Mouse (Mus musculus) CH12.LX (cell line): ENCODE data around the gene Ddt. TPM values are rescaled to one million over a fixed set of nuclear protein-coding genes. Genes with fewer than 3 reads are reported as not detected.
A peak's percentile ranks its signal among the peaks of the same experiment; 100 is the strongest.

Experiments
- DNase-seq: peaks from one replicate; pipeline ENCODE4 v3.0.0-alpha.2; 2013; ENCODE audit errors: extremely low read depth
- H3K27ac ChIP-seq: 2 replicates; pipeline ENCODE4 v1.5.1; 2012; ENCODE audit warnings: low read depth, mild to moderate bottlenecking, control low read depth, moderate library complexity; ENCODE audit not compliant: insufficient read depth
- H3K27me3 ChIP-seq: replicated peaks from 2 replicates; pipeline ENCODE3; 2012; ENCODE audit warnings: inconsistent platforms
- H3K36me3 ChIP-seq, 2 experiments: replicated peaks in 1 of 2; 2 replicates each; pipeline versions ENCODE3 to v1.6.1; 2012; ENCODE audit warnings: inconsistent platforms in 1 of 2, low read length in 1 of 2, mild to moderate bottlenecking in 1 of 2, mixed read lengths in 1 of 2, moderate library complexity in 1 of 2; ENCODE audit not compliant: control insufficient read depth in 1 of 2, insufficient read depth in 1 of 2
- H3K4me1 ChIP-seq, 2 experiments: 2 replicates each; pipeline ENCODE4 v1.6.1; 2012; ENCODE audit warnings: inconsistent platforms in 1 of 2, moderate library complexity in 1 of 2; ENCODE audit not compliant: insufficient read depth in 2 of 2, control insufficient read depth in 1 of 2
- H3K4me2 ChIP-seq: 2 replicates; pipeline ENCODE4 v1.6.1; 2012; ENCODE audit warnings: low read depth, mild to moderate bottlenecking, control low read depth; ENCODE audit not compliant: poor library complexity, insufficient read depth, severe bottlenecking
- H3K4me3 ChIP-seq, 3 experiments: fragments of 150-350 bp in 1 of 3; sonication (generic) in 1 of 3; replicated peaks in 1 of 3; 2 replicates each; pipeline versions ENCODE3 to v1.5.1; 2011 to 2012; ENCODE audit warnings: low read depth in 2 of 3, low read length in 2 of 3, mild to moderate bottlenecking in 2 of 3, moderate library complexity in 2 of 3, control low read depth in 1 of 3, improper control_type of control experiment in 1 of 3, inconsistent platforms in 1 of 3, mixed read lengths in 1 of 3; ENCODE audit not compliant: poor library complexity in 1 of 3
- H3K79me2 ChIP-seq: replicated peaks from 2 replicates; pipeline ENCODE4 v1.6.1; 2012; ENCODE audit warnings: mild to moderate bottlenecking, moderate library complexity; ENCODE audit not compliant: control insufficient read depth, poor library complexity, insufficient read depth, severe bottlenecking; ENCODE audit errors: extremely low read depth
- H3K9ac ChIP-seq: 2 replicates; pipeline ENCODE4 v1.6.1; 2012; ENCODE audit warnings: low read depth, mild to moderate bottlenecking, control low read depth, moderate library complexity; ENCODE audit not compliant: insufficient read depth
- H3K9me3 ChIP-seq: replicated peaks from 2 replicates; pipeline ENCODE3; 2012; ENCODE audit warnings: low read length, inconsistent platforms, mixed read lengths
- BHLHE40 ChIP-seq: IDR thresholded peaks from 2 replicates; pipeline ENCODE4 v1.6.1; 2011; ENCODE audit warnings: mild to moderate bottlenecking, low read depth, low read length, improper control_type of control experiment
- CHD1 ChIP-seq: IDR thresholded peaks from 2 replicates; pipeline ENCODE4 v1.6.1; 2012; ENCODE audit warnings: low read depth, low read length, improper control_type of control experiment, inconsistent platforms
- CTCF ChIP-seq, 2 experiments: IDR thresholded peaks in 1 of 2; conservative IDR thresholded peaks in 1 of 2; 2 replicates each; pipeline ENCODE4 v1.5.1; 2011 to 2012; ENCODE audit warnings: low read depth in 2 of 2, low read length in 2 of 2, improper control_type of control experiment in 1 of 2, inconsistent platforms in 1 of 2, mild to moderate bottlenecking in 1 of 2, moderate library complexity in 1 of 2
- EP300 ChIP-seq: IDR thresholded peaks from 2 replicates; pipeline ENCODE4 v1.6.1; 2011; ENCODE audit warnings: low read length, improper control_type of control experiment
- HCFC1 ChIP-seq: IDR thresholded peaks from 2 replicates; pipeline ENCODE4 v1.6.1; 2012; ENCODE audit warnings: low read depth, mild to moderate bottlenecking, inconsistent platforms, low read length, improper control_type of control experiment
- JUND ChIP-seq: conservative IDR thresholded peaks from 2 replicates; pipeline ENCODE4 v1.6.1; 2011; ENCODE audit warnings: low read depth, low read length, improper control_type of control experiment
- MAX ChIP-seq: IDR thresholded peaks from 2 replicates; pipeline ENCODE4 v1.6.1; 2011; ENCODE audit warnings: low read length, improper control_type of control experiment
- MAZ ChIP-seq: IDR thresholded peaks from 2 replicates; pipeline ENCODE4 v1.6.1; 2012; ENCODE audit warnings: low read depth, mild to moderate bottlenecking, inconsistent platforms, low read length, improper control_type of control experiment, moderate library complexity
- MEF2A ChIP-seq: IDR thresholded peaks from 2 replicates; pipeline ENCODE4 v1.6.1; 2014; ENCODE audit warnings: low read depth, mild to moderate bottlenecking, inconsistent platforms, low read length, improper control_type of control experiment, borderline replicate concordance
- NRF1 ChIP-seq: IDR thresholded peaks from 2 replicates; pipeline ENCODE4 v1.6.1; 2014; ENCODE audit warnings: low read depth, mild to moderate bottlenecking, inconsistent platforms, low read length, improper control_type of control experiment, moderate library complexity
- POLR2A ChIP-seq: IDR thresholded peaks from 2 replicates; pipeline ENCODE4 v1.6.1; 2011; ENCODE audit warnings: low read depth, mild to moderate bottlenecking, improper control_type of control experiment, low read length
- RCOR1 ChIP-seq: conservative IDR thresholded peaks from 2 replicates; pipeline ENCODE4 v1.6.1; 2012; ENCODE audit warnings: low read depth, mild to moderate bottlenecking, inconsistent platforms, low read length, improper control_type of control experiment
- SIN3A ChIP-seq: IDR thresholded peaks from 2 replicates; pipeline ENCODE4 v1.6.1; 2012; ENCODE audit warnings: low read length, improper control_type of control experiment, inconsistent platforms
- SMC3 ChIP-seq: IDR thresholded peaks from 2 replicates; pipeline ENCODE4 v1.6.1; 2011; ENCODE audit warnings: low read depth, low read length, improper control_type of control experiment
- TBP ChIP-seq: conservative IDR thresholded peaks from 2 replicates; pipeline ENCODE4 v1.6.1; 2011; ENCODE audit warnings: low read depth, low read length, improper control_type of control experiment
- USF2 ChIP-seq: conservative IDR thresholded peaks from 2 replicates; pipeline ENCODE4 v1.6.1; 2011; ENCODE audit warnings: low read depth, low read length, improper control_type of control experiment
- ZC3H11A ChIP-seq: IDR thresholded peaks from 2 replicates; pipeline ENCODE4 v1.6.1; 2012; ENCODE audit warnings: low read depth, mild to moderate bottlenecking, inconsistent platforms, low read length, improper control_type of control experiment
- ZMIZ1 ChIP-seq: IDR thresholded peaks from 2 replicates; pipeline ENCODE4 v1.6.1; 2012; ENCODE audit warnings: low read depth, mild to moderate bottlenecking, inconsistent platforms, low read length, improper control_type of control experiment
- dilution Hi-C: fragments of 300-500 bp; cut with MboI; formaldehyde crosslinking; loops from 2 replicates; pipeline ENCODE4 v1.14.3; 2020; ENCODE audit warnings: low sequenced_read_pairs; ENCODE audit not compliant: extremely low pct_unique_long_range_greater_than_20kb, extremely low pct_ligation_motif_present
- in situ Hi-C: fragments of 300-500 bp; cut with MboI; formaldehyde crosslinking; loops from 3 replicates; pipeline ENCODE4 v1.14.3; 2019; ENCODE audit warnings: low sequenced_read_pairs, low pct_ligation_motif_present, low pct_unique_long_range_greater_than_20kb, mixed read lengths
- polyA plus RNA-seq: library from polyadenylated mRNA; unstranded; fragments of >175 nt; gene quantifications from 2 replicates; pipeline ENCODE4 v1.2.1, GENCODE M21; 2012; ENCODE audit warnings: low read depth; ENCODE audit not compliant: insufficient read length
- total RNA-seq, 2 experiments: library from RNA; depleted of rRNA; stranded (reverse); fragments of 300-350 nt in 1 of 2; fragments of >200 nt in 1 of 2; gene quantifications; 2 replicates each; pipeline ENCODE4 v1.2.3; 2012 to 2014

The Ddt gene
- total and polyA plus RNA-seq, 3 experiments: 229 to 869 (median 599) TPM

DNA sequence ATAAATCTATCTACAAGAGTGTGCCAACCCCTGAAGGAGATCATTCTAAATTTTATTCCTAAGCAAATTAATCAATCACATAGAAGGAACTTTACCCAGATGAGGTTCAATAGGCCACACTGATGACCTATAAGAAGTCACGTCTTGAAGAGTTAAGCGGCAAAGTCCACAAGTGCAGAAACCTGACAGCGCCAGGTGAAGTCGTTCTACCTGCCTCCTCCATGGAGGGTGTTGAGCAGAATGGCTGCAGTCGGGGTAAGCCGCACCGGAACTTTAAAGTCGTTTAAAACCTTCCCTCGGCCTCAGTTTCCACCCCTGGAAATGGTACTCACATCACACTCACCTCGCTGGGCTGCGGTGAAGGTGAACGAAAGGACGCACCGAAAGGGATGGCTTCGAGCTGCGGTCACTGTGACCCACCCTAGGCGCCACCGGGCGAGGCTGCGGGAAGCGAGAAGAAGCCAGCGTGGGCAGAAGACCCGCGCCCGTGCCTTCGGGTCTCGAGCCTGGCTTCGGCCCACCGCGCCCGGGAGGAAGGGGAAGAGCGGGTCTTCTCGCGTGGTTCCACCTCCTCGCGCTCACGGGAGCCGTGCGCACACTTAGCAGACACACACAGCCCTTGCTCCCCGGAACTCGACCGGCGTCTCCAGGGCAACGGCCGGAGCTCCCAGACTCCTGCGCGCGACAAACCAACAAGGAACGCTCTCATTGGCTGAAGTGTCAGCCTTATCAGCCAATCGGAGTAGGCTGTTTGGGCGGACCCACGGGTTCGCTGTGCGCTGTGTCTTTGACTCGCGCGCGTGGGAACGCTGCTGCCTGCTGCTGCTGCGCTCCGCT, 9.3 kb downstream of the Ddt start, which contains the start of gene Cabin1 (continued):
- TF ChIP-seq MAZ (no peak), ZC3H11A (no peak), JUND (no peak), SMC3 (no peak), EP300 (no peak), TBP (no peak; the same call in 1 of the 2 replicates), USF2 (no peak), ZMIZ1 (peak; percentile 36), CHD1 (no peak)

- H3K4me1 ChIP-seq: peaks cover 8 to 16% of the 10 kb centered on the region in 2 experiments
- peaks cover 46% of the 10 kb centered on the region for H3K79me2 ChIP-seq
- no peak overlapping the region for H3K27ac ChIP-seq
- no peak for DNase-seq
- TF ChIP-seq SIN3A: no peak
- TF ChIP-seq POLR2A: no peak
- no peak for TF ChIP-seq JUND
- TF ChIP-seq EP300: no peak
- TF ChIP-seq MEF2A: no peak
- TF ChIP-seq BHLHE40: no peak
- no peak for TF ChIP-seq NRF1
- no peak for TF ChIP-seq TBP
- no peaks in the 10 kb centered on the region for H3K27me3 ChIP-seq
- H3K4me3 ChIP-seq: peak overlapping the region in 1 of 3 experiments; percentile 15
- peaks cover 8% of the 10 kb centered on the region for H3K9me3 ChIP-seq
- dilution Hi-C loops: no loop called here
- in situ Hi-C loops: no loop called here
- peaks cover 19 to 44% of the 10 kb centered on the region in 2 experiments for H3K36me3 ChIP-seq
- H3K4me2 ChIP-seq: peak overlapping the region; percentile 64
- H3K9ac ChIP-seq: no peak overlapping the region
Observed at GRCm38 (mm10) chr10:75762413-75762812, 10.8 kb downstream of the Ddt start.

DNA sequence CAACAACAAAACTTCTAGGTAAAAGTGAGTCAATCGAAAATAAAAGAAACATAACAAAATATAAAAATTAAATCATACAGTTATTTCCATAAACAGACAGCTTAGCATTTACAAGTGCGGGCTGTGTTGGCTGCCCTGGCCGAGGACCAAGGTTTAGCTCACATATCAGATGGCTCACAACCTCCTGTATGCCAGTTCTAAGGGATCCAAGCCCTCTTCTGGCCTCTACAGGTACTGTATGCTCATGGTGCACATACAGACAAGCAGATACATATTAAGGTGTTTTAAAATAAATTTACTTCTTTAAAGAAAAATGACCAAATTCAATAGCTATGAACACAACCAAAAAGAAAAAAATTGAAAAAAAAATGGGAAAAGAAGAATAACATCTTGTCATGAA, 12.9 kb downstream of the Ddt start:
- Histone ChIP-seq H3K27me3 (no peaks in the 10 kb centered on the region), H3K4me1 (peaks cover 8 to 10% of the 10 kb centered on the region in 2 experiments), H3K4me3 (no peak overlapping the region), H3K4me2 (no peak overlapping the region)
- TF ChIP-seq HCFC1 (no peak), MAX (no peak), RCOR1 (no peak), CTCF (conservative IDR thresholded peaks at IDR 0.05 in 1 of 2, IDR thresholded peaks at IDR 0.05 in 1 of 2; ENCODE audit: low read depth in 2 of 2, low read length in 2 of 2) (peak in 1 of 2 experiments; percentile 17; a peak in 1 of 4 replicates)
- TF ChIP-seq, all 38 proteins: peak for 1
- Histone ChIP-seq H3K27ac (no peak overlapping the region), H3K9me3 (peaks cover 8% of the 10 kb centered on the region), H3K79me2 (peaks cover 49% of the 10 kb centered on the region), H3K9ac (no peak overlapping the region), H3K36me3 (peaks cover 28 to 63% of the 10 kb centered on the region in 2 experiments)
- DNase-seq: no peak
- dilution Hi-C loops (no loop called here), in situ Hi-C loops (no loop called here)
